Mouse (Mus musculus): ENCODE data around the gene Nle1. TPM values are rescaled to one million over a fixed set of nuclear protein-coding genes. Genes with fewer than 3 reads are reported as not detected.

Nle1 gene
- polyA plus RNA-seq, 1 experiment from 2014 or later = 37.4 TPM

DNA sequence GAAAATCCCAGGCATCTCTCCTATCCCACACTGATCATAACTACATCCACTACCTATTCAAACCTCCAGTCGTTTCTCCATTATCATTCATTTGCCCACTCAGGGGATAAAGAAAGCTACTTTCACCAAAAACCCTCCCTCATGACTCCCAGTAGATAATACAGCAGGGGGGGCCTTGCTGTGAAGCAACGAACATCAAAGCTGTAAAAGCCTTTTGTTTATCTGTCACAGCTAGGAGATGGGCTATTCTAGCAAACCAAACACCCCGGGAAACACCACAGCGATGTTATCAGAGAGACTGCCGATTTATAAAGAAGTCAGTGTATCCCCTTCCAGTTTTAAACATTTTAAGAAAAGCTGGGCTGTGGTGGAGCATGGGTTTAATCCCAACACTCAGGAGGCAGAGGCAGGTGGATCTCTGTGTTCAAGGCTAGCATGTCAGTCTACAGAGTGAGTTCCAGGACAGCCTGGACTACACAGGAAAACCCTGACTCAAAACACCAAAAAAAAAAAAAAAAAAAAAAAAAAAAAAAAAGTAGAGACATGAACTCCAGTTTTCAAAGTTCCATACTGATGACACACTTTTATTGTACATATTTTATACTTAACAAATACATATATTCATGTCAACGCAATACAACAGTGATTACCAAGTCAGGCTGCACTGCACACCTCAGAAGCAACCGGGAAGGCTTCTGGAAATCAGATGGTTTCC, 41.2 kb downstream of the Nle1 start:
- no peak for TF ChIP-seq CTCF (IDR thresholded peaks at IDR 0.05; ENCODE audit: low read depth)
- ATAC-seq (ENCODE audit: insufficient read depth) (no peak), DNase-seq (no peak)
- Histone ChIP-seq H3K4me1 (ENCODE audit: insufficient read depth) (no peaks in the 10 kb centered on the region), H3K36me3 (ENCODE audit: insufficient read depth) (no peaks in the 10 kb centered on the region), H3K9me3 (ENCODE audit: low read depth, low read length) (no peaks in the 10 kb centered on the region), H3K27me3 (ENCODE audit: insufficient read depth, low read length) (no peaks in the 10 kb centered on the region), H3K4me2 (no peak overlapping the region), H3K9ac (no peak overlapping the region), H3K4me3 (ENCODE audit: low read depth, low read length) (no peak overlapping the region), H3K27ac (ENCODE audit: low read depth) (no peak overlapping the region)
- WGBS = 23% methylated on average over 7 of the region's 7 CpGs

DNA sequence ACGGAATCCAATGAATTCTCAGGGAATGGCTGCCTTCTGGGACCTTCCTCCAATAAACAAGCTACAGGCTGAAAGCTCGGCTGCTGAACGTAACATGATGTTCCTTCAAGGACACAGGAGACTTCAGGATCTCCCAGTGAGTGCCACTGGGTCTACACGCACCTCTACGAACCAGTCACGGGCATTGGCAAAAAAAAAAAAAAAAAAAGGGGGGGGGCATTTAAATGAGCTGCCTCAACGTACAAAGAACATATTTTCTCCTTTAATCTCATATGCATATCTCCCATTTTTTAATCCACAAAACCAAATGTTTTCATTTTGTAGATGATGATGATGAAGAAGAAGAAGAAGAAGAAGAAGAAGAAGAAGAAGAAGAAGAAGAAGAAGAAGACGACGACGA, 42.3 kb downstream of the Nle1 start:
- H3K4me2 ChIP-seq = no peak overlapping the region
- H3K27me3 ChIP-seq (ENCODE audit: insufficient read depth, low read length) = no peaks in the 10 kb centered on the region
- no peak for ATAC-seq (ENCODE audit: insufficient read depth)
- no peaks in the 10 kb centered on the region for H3K9me3 ChIP-seq (ENCODE audit: low read depth, low read length)
- TF ChIP-seq CTCF (IDR thresholded peaks at IDR 0.05; ENCODE audit: low read depth) = no peak
- H3K4me3 ChIP-seq (ENCODE audit: low read depth, low read length) = no peak overlapping the region
- H3K4me1 ChIP-seq (ENCODE audit: insufficient read depth) = no peaks in the 10 kb centered on the region
- DNase-seq = no peak
- H3K27ac ChIP-seq (ENCODE audit: low read depth) = no peak overlapping the region
- no peak overlapping the region for H3K9ac ChIP-seq
- H3K36me3 ChIP-seq (ENCODE audit: insufficient read depth) = no peaks in the 10 kb centered on the region
- 82% methylated on average over 10 of the region's 10 CpGs for WGBS

DNA sequence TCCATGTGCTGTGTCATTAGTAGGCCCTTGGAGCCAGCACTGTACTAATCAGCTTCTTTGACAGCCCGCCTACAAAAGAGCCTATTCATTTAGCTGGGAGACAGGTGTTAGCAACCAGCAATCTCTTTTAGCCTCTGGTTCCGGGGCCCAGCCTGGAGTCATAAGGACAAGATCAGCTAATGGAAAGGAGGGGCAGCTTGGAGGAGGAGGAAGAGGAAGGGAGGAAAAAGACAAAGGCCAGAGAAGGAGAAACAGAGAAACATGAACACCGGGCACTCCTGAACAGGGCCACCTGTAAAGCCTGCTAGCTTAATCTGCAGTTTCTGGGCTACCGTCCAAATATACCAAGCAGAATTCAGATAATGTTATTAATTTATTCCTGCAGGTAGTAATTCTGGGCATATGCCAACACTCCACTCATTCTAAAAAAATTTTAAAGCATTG, 44.7 kb downstream of the Nle1 start:
- Histone ChIP-seq H3K9ac (no peak overlapping the region), H3K4me2 (no peak overlapping the region), H3K9me3 (ENCODE audit: low read depth, low read length) (no peaks in the 10 kb centered on the region), H3K4me3 (ENCODE audit: low read depth, low read length) (no peak overlapping the region), H3K27ac (ENCODE audit: low read depth) (no peak overlapping the region), H3K27me3 (ENCODE audit: insufficient read depth, low read length) (no peaks in the 10 kb centered on the region), H3K4me1 (ENCODE audit: insufficient read depth) (no peaks in the 10 kb centered on the region), H3K36me3 (ENCODE audit: insufficient read depth) (no peaks in the 10 kb centered on the region)
- DNase-seq = no peak
- ATAC-seq (ENCODE audit: insufficient read depth) = no peak
- 51% methylated on average over 4 of the region's 4 CpGs for WGBS
- TF ChIP-seq CTCF (IDR thresholded peaks at IDR 0.05; ENCODE audit: low read depth) = no peak

DNA sequence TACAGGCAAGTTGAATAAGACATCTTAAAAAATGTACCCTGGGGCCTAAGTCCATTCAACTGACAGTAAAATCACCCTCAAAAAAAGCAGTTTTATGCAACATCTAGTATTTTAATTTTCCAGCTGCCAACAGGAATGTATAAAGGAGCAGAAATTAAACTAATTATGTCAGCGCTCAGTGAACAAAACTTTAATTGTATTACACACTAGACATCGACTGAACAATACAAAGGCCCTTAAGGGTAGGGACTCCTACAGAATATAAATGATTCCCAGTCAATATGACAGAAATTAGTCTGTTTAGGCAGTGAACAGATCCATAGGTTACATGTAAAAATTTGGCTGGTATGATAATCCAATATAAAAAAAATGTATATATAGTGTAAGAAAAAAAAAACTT, 45.2 kb downstream of the Nle1 start:
- Histone ChIP-seq H3K9ac (no peak overlapping the region), H3K27ac (ENCODE audit: low read depth) (no peak overlapping the region), H3K4me2 (no peak overlapping the region), H3K4me3 (ENCODE audit: low read depth, low read length) (no peak overlapping the region), H3K27me3 (ENCODE audit: insufficient read depth, low read length) (no peaks in the 10 kb centered on the region), H3K9me3 (ENCODE audit: low read depth, low read length) (no peaks in the 10 kb centered on the region), H3K4me1 (ENCODE audit: insufficient read depth) (no peaks in the 10 kb centered on the region), H3K36me3 (ENCODE audit: insufficient read depth) (no peaks in the 10 kb centered on the region)
- DNase-seq (no peak), ATAC-seq (ENCODE audit: insufficient read depth) (no peak)
- WGBS = 83% methylated on average over 2 of the region's 2 CpGs
- no peak for TF ChIP-seq CTCF (IDR thresholded peaks at IDR 0.05; ENCODE audit: low read depth)

DNA sequence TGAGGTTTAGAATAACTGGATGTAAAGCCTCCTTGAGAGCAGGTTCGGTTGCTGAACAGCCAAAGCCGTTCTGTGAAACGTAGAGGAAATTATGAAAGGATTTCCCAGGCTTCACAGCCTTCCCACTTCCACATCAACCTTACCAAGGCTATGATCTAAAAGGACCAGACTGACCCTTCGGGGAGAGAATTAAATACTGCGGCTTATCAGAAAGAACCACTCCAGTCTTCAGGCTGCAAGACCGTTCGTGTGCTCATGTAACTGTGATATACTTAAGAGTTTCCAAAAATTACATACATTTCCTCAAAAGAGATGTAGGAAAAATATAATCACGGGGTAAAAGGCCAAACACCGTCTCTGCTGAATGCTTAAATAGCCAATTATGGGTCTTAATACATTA, 45.6 kb downstream of the Nle1 start:
- ATAC-seq (ENCODE audit: insufficient read depth) = no peak
- no peaks in the 10 kb centered on the region for H3K9me3 ChIP-seq (ENCODE audit: low read depth, low read length)
- no peaks in the 10 kb centered on the region for H3K36me3 ChIP-seq (ENCODE audit: insufficient read depth)
- no peak overlapping the region for H3K27ac ChIP-seq (ENCODE audit: low read depth)
- no peaks in the 10 kb centered on the region for H3K27me3 ChIP-seq (ENCODE audit: insufficient read depth, low read length)
- H3K4me2 ChIP-seq = no peak overlapping the region
- WGBS = 79% methylated on average over 9 of the region's 9 CpGs
- DNase-seq = no peak
- no peak overlapping the region for H3K4me3 ChIP-seq (ENCODE audit: low read depth, low read length)
- no peak for TF ChIP-seq CTCF (IDR thresholded peaks at IDR 0.05; ENCODE audit: low read depth)
- no peaks in the 10 kb centered on the region for H3K4me1 ChIP-seq (ENCODE audit: insufficient read depth)
- H3K9ac ChIP-seq = no peak overlapping the region

DNA sequence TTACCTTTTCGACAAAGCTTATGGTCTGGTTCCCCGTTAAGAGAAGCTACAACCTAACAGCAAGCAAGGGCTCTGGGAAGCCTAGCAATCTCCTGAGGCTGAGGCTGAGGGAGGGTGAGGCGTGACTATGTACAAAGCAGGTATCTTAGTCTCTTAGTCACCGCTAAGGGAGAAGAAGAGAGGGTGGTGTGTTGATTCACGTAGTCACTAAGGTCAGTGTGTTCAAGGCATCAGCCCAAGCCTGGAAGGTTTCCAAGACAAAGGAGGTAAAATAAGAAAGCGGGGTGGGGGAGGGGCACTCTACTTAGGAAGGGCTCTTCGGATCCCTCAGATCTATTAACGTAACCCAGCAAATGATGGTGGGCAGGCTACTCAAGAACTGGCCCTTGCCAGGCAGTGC, 46.7 kb downstream of the Nle1 start:
- ATAC-seq (ENCODE audit: insufficient read depth) = no peak
- Histone ChIP-seq H3K27ac (ENCODE audit: low read depth) (no peak overlapping the region), H3K9me3 (ENCODE audit: low read depth, low read length) (no peaks in the 10 kb centered on the region), H3K4me2 (no peak overlapping the region), H3K36me3 (ENCODE audit: insufficient read depth) (no peaks in the 10 kb centered on the region), H3K4me1 (ENCODE audit: insufficient read depth) (no peaks in the 10 kb centered on the region), H3K27me3 (ENCODE audit: insufficient read depth, low read length) (no peaks in the 10 kb centered on the region), H3K4me3 (ENCODE audit: low read depth, low read length) (no peak overlapping the region), H3K9ac (no peak overlapping the region)
- no peak for DNase-seq
- TF ChIP-seq CTCF (IDR thresholded peaks at IDR 0.05; ENCODE audit: low read depth) = no peak
- WGBS = 64% methylated on average over 8 of the region's 8 CpGs

DNA sequence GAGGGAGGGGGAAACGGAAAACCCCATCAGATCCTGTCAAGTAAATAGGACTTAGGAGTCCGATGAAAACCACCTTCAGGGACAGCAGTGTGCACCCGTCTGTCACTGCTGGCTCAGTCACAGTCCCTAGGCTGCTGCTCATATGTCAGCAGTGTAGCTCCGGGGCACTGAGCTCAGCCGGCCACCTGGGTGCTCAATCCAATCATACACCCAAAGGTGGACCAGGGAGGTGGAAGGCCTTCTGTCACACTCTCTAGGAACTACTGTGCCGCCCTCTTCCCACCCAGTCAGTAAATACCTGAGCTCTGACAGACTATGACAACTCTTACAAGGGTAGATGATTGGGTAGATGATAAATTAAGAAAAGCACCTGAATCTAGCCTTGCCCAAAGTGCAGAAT, 47.5 kb downstream of the Nle1 start:
- 76% methylated on average over 6 of the region's 6 CpGs for WGBS

More for the DNA sequence above, 47.5 kb downstream of the Nle1 start:
- Histone ChIP-seq H3K4me2 (no peak overlapping the region), H3K9ac (no peak overlapping the region), H3K4me3 (ENCODE audit: low read depth, low read length) (no peak overlapping the region), H3K9me3 (ENCODE audit: low read depth, low read length) (no peaks in the 10 kb centered on the region), H3K27ac (ENCODE audit: low read depth) (no peak overlapping the region), H3K4me1 (ENCODE audit: insufficient read depth) (no peaks in the 10 kb centered on the region), H3K27me3 (ENCODE audit: insufficient read depth, low read length) (no peaks in the 10 kb centered on the region), H3K36me3 (ENCODE audit: insufficient read depth) (no peaks in the 10 kb centered on the region)
- TF ChIP-seq CTCF (IDR thresholded peaks at IDR 0.05; ENCODE audit: low read depth) = no peak
- ATAC-seq (ENCODE audit: insufficient read depth) (no peak), DNase-seq (no peak)

Data from lung, embryonic 14.5 days (tissue).